Mouse (Mus musculus): ENCODE results near the gene Lrrc8a. TPM values are rescaled to one million over a fixed set of nuclear protein-coding genes. Genes with fewer than 3 reads are reported as not detected.
A peak's percentile ranks its signal among the peaks of the same experiment; 100 is the strongest.

The Lrrc8a gene
- polyA plus RNA-seq, 1 experiment from 2014 or later, result 45.9 TPM

GRCm38 (mm10) chr2:30211408-30212168, 25.9 kb upstream of the Lrrc8a start:
- Histone ChIP-seq H3K27me3 (no peaks in the 10 kb centered on the region), H3K4me1 (peaks cover 1% of the 10 kb centered on the region), H3K9me3 (no peaks in the 10 kb centered on the region), H3K4me2 (no peak overlapping the region), H3K27ac (no peak overlapping the region), H3K36me3 (no peaks in the 10 kb centered on the region), H3K9ac (no peak overlapping the region), H3K4me3 (no peak overlapping the region)
- 64% methylated on average over 6 of the region's 6 CpGs for WGBS
- ATAC-seq (ENCODE audit: insufficient number of reproducible peaks, insufficient read depth, low FRiP score, low TSS enrichment, low read depth), result no peak

GRCm38 (mm10) chr2:30212169-30212545, 25.4 kb upstream of the Lrrc8a start:
- no peaks in the 10 kb centered on the region for H3K27me3 ChIP-seq
- H3K4me3 ChIP-seq, result no peak overlapping the region
- no peaks in the 10 kb centered on the region for H3K36me3 ChIP-seq
- 72% methylated on average over 4 of the region's 4 CpGs for WGBS
- H3K4me2 ChIP-seq, result no peak overlapping the region
- H3K27ac ChIP-seq, result no peak overlapping the region
- no peaks in the 10 kb centered on the region for H3K4me1 ChIP-seq
- no peaks in the 10 kb centered on the region for H3K9me3 ChIP-seq
- no peak for ATAC-seq (ENCODE audit: insufficient number of reproducible peaks, insufficient read depth, low FRiP score, low TSS enrichment, low read depth)
- no peak overlapping the region for H3K9ac ChIP-seq

- no peaks in the 10 kb centered on the region for H3K4me1 ChIP-seq
- H3K4me2 ChIP-seq, result no peak overlapping the region
- no peak overlapping the region for H3K4me3 ChIP-seq
- no peaks in the 10 kb centered on the region for H3K9me3 ChIP-seq
- no peaks in the 10 kb centered on the region for H3K27me3 ChIP-seq
- H3K36me3 ChIP-seq, result no peaks in the 10 kb centered on the region
- no peak overlapping the region for H3K27ac ChIP-seq
- ATAC-seq (ENCODE audit: insufficient number of reproducible peaks, insufficient read depth, low FRiP score, low TSS enrichment, low read depth), result no peak
- 76% methylated on average over 1 of the region's 1 CpGs for WGBS
- H3K9ac ChIP-seq, result no peak overlapping the region
These were observed 24.6 kb upstream of the Lrrc8a start for GRCm38 (mm10) chr2:30212951-30213350.

- ATAC-seq (ENCODE audit: insufficient number of reproducible peaks, insufficient read depth, low FRiP score, low TSS enrichment, low read depth), result no peak
- H3K4me3 ChIP-seq, result no peak overlapping the region
- WGBS, result 86% methylated on average over 3 of the region's 3 CpGs
- no peaks in the 10 kb centered on the region for H3K4me1 ChIP-seq
- H3K4me2 ChIP-seq, result no peak overlapping the region
- H3K27me3 ChIP-seq, result no peaks in the 10 kb centered on the region
- no peak overlapping the region for H3K27ac ChIP-seq
- H3K36me3 ChIP-seq, result no peaks in the 10 kb centered on the region
- no peaks in the 10 kb centered on the region for H3K9me3 ChIP-seq
- no peak overlapping the region for H3K9ac ChIP-seq
These were observed 22.8 kb upstream of the Lrrc8a start for GRCm38 (mm10) chr2:30214745-30215144.

- Histone ChIP-seq H3K36me3 (no peaks in the 10 kb centered on the region), H3K27me3 (no peaks in the 10 kb centered on the region), H3K4me3 (no peak overlapping the region), H3K4me2 (no peak overlapping the region), H3K27ac (no peak overlapping the region), H3K9ac (no peak overlapping the region), H3K4me1 (no peaks in the 10 kb centered on the region), H3K9me3 (no peaks in the 10 kb centered on the region)
- 82% methylated on average over 6 of the region's 6 CpGs for WGBS
- ATAC-seq (ENCODE audit: insufficient number of reproducible peaks, insufficient read depth, low FRiP score, low TSS enrichment, low read depth), result no peak
These were observed 22.0 kb upstream of the Lrrc8a start for GRCm38 (mm10) chr2:30215493-30215892.

GRCm38 (mm10) chr2:30216293-30216692, 21.2 kb upstream of the Lrrc8a start:
- WGBS, result 89% methylated on average over 5 of the region's 5 CpGs
- H3K9me3 ChIP-seq, result no peaks in the 10 kb centered on the region
- H3K27ac ChIP-seq, result no peak overlapping the region
- H3K36me3 ChIP-seq, result no peaks in the 10 kb centered on the region
- H3K27me3 ChIP-seq, result no peaks in the 10 kb centered on the region
- H3K4me1 ChIP-seq, result no peaks in the 10 kb centered on the region
- ATAC-seq (ENCODE audit: insufficient number of reproducible peaks, insufficient read depth, low FRiP score, low TSS enrichment, low read depth), result no peak
- H3K4me3 ChIP-seq, result no peak overlapping the region
- H3K4me2 ChIP-seq, result no peak overlapping the region
- no peak overlapping the region for H3K9ac ChIP-seq

GRCm38 (mm10) chr2:30235593-30235992, 1.9 kb upstream of the Lrrc8a start:
- H3K9me3 ChIP-seq, result 0 out of 2 replicates have a peak, but pooled peaks cover 1% of the 10 kb centered on the region

GRCm38 (mm10) chr2:30236426-30237198, 903 bp upstream of the Lrrc8a start:
- no peak for ATAC-seq (ENCODE audit: insufficient number of reproducible peaks, insufficient read depth, low FRiP score, low TSS enrichment, low read depth)
- no peaks in the 10 kb centered on the region for H3K9me3 ChIP-seq
- peaks cover 20% of the 10 kb centered on the region for H3K4me1 ChIP-seq
- no peaks in the 10 kb centered on the region for H3K27me3 ChIP-seq
- peak overlapping the region; percentile 71 for H3K4me3 ChIP-seq
- peak overlapping the region; percentile 77 for H3K9ac ChIP-seq
- H3K36me3 ChIP-seq, result peaks cover 12% of the 10 kb centered on the region
- H3K27ac ChIP-seq, result peak overlapping the region; percentile 85
- WGBS, result 3% methylated on average over 18 of the region's 18 CpGs
- H3K4me2 ChIP-seq, result peak overlapping the region; percentile 88

More at GRCm38 (mm10) chr2:30235593-30235992, 1.9 kb upstream of the Lrrc8a start:
- WGBS, result 75% methylated on average over 5 of the region's 5 CpGs
- no peak overlapping the region for H3K9ac ChIP-seq
- H3K27me3 ChIP-seq, result no peaks in the 10 kb centered on the region
- H3K4me1 ChIP-seq, result peaks cover 20% of the 10 kb centered on the region
- H3K4me3 ChIP-seq, result no peak overlapping the region
- H3K36me3 ChIP-seq, result peaks cover 3% of the 10 kb centered on the region
- no peak for ATAC-seq (ENCODE audit: insufficient number of reproducible peaks, insufficient read depth, low FRiP score, low TSS enrichment, low read depth)
- H3K4me2 ChIP-seq, result no peak overlapping the region
- no peak overlapping the region for H3K27ac ChIP-seq

GRCm38 (mm10) chr2:30237881-30238280, 366 bp downstream of the Lrrc8a start:
- H3K27ac ChIP-seq, result peak overlapping the region; percentile 85
- WGBS, result under 1% methylated on average over 38 of the region's 42 CpGs
- ATAC-seq (ENCODE audit: insufficient number of reproducible peaks, insufficient read depth, low FRiP score, low TSS enrichment, low read depth), result peak; percentile 85
- peak overlapping the region; percentile 77 for H3K9ac ChIP-seq
- H3K36me3 ChIP-seq, result peaks cover 25% of the 10 kb centered on the region
- no peaks in the 10 kb centered on the region for H3K9me3 ChIP-seq
- H3K4me3 ChIP-seq, result peak overlapping the region; percentile 71
- H3K27me3 ChIP-seq, result no peaks in the 10 kb centered on the region
- peaks cover 20% of the 10 kb centered on the region for H3K4me1 ChIP-seq
- H3K4me2 ChIP-seq, result peak overlapping the region; percentile 88

- H3K4me3 ChIP-seq, result peak overlapping the region; percentile 71
- H3K9ac ChIP-seq, result peak overlapping the region; percentile 77
- no peak overlapping the region; the same call in 1 of the 2 replicates for H3K27ac ChIP-seq
- WGBS, result 71% methylated on average over 3 of the region's 3 CpGs
- no peaks in the 10 kb centered on the region for H3K9me3 ChIP-seq
- no peaks in the 10 kb centered on the region for H3K27me3 ChIP-seq
- peaks cover 36% of the 10 kb centered on the region for H3K36me3 ChIP-seq
- H3K4me2 ChIP-seq, result peak overlapping the region; percentile 88
- no peak for ATAC-seq (ENCODE audit: insufficient number of reproducible peaks, insufficient read depth, low FRiP score, low TSS enrichment, low read depth)
- H3K4me1 ChIP-seq, result peaks cover 23% of the 10 kb centered on the region
These were observed 1.5 kb downstream of the Lrrc8a start for GRCm38 (mm10) chr2:30238906-30239465.

- Histone ChIP-seq H3K27ac (no peak overlapping the region), H3K4me2 (no peak overlapping the region; the same call in 1 of the 2 replicates), H3K4me1 (peaks cover 23% of the 10 kb centered on the region), H3K4me3 (no peak overlapping the region), H3K9me3 (no peaks in the 10 kb centered on the region), H3K36me3 (peaks cover 42% of the 10 kb centered on the region), H3K9ac (peak overlapping the region; percentile 77; the same call in 1 of the 2 replicates), H3K27me3 (no peaks in the 10 kb centered on the region)
- 78% methylated on average over 4 of the region's 4 CpGs for WGBS
- ATAC-seq (ENCODE audit: insufficient number of reproducible peaks, insufficient read depth, low FRiP score, low TSS enrichment, low read depth), result no peak
These were observed 2.3 kb downstream of the Lrrc8a start for GRCm38 (mm10) chr2:30239777-30240176.

All from embryonic facial prominence, embryonic 13.5 days (tissue).